Mouse (Mus musculus) stomach, embryonic 15.5 days (tissue): ENCODE data around the gene Kif6. TPM values are rescaled to one million over a fixed set of nuclear protein-coding genes. Genes with fewer than 3 reads are reported as not detected.

Experiments used
- ATAC-seq: fragments of 200-750 bp; cut with Nextera tagmentation; 2 replicates; pipeline ENCODE4 v1.8.0; 2017; ENCODE audit warnings: low read depth, moderate number of reproducible peaks, moderate TSS enrichment; ENCODE audit not compliant: insufficient read depth, low FRiP score
- H3K27ac ChIP-seq: fragments of 300-500 bp; sonication (generic); 2 replicates; pipeline ENCODE4 v1.5.1; 2015; ENCODE audit warnings: mild to moderate bottlenecking, inconsistent platforms
- H3K27me3 ChIP-seq: fragments of 300-500 bp; sonication (generic); replicated peaks from 2 replicates; pipeline ENCODE4 v1.6.1; 2015; ENCODE audit warnings: inconsistent platforms
- H3K36me3 ChIP-seq: fragments of 300-500 bp; sonication (generic); 2 replicates; pipeline ENCODE4 v1.6.1; 2015; ENCODE audit warnings: inconsistent platforms
- H3K4me1 ChIP-seq: fragments of 300-500 bp; sonication (generic); 2 replicates; pipeline ENCODE4 v1.6.1; 2015; ENCODE audit warnings: inconsistent platforms
- H3K4me2 ChIP-seq: fragments of 300-500 bp; sonication (generic); 2 replicates; pipeline ENCODE4 v1.6.1; 2015; ENCODE audit warnings: mild to moderate bottlenecking, inconsistent platforms
- H3K4me3 ChIP-seq: fragments of 300-500 bp; sonication (generic); replicated peaks from 2 replicates; pipeline ENCODE4 v1.5.1; 2015; ENCODE audit warnings: inconsistent platforms
- H3K9ac ChIP-seq: fragments of 300-500 bp; sonication (generic); 2 replicates; pipeline ENCODE4 v1.6.1; 2015; ENCODE audit warnings: inconsistent platforms
- H3K9me3 ChIP-seq: fragments of 300-500 bp; sonication (generic); 2 replicates; pipeline ENCODE4 v1.6.1; 2016; ENCODE audit warnings: inconsistent platforms
- WGBS: fragments of 180-500 bp; shearing (Covaris S2); methylation state at CpG from one replicate; pipeline ENCODE4 v1.1.7; 2015; 5-methylcytosine and 5-hydroxymethylcytosine counted together
- polyA plus RNA-seq: library from polyadenylated mRNA; unstranded; fragments of >200 nt; fragmentation: Nextera tagmentation; extraction: Ambion mirVana; gene quantifications from 2 replicates; pipeline ENCODE4 v1.2.1, GENCODE M21; 2015

Kif6 gene
- polyA plus RNA-seq, 1 experiment from 2014 or later: 1.9 TPM

DNA sequence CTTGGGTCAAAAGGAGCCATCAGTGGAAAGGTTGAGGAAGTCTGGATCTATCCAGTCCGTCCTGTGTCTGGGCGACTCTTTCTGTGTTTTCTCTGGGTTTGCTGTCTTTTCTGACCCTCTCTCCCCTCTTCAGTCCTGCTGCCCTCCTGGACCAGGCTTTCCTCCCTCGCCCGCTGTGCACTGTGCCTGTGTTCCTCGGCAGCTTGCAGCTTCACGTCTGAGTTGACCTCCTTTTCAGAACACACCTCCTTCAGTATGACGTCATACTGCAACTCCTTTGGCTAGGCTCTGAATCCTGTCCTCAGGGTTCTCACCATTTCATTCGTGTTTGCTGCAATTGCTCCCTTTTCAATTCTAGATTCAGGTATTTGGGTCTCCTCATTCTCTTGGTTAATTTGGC lies 18.1 kb downstream of the Kif6 start:
- H3K27me3 ChIP-seq: no peaks in the 10 kb centered on the region
- H3K4me2 ChIP-seq: no peak overlapping the region
- no peak overlapping the region for H3K27ac ChIP-seq
- no peaks in the 10 kb centered on the region for H3K9me3 ChIP-seq
- no peaks in the 10 kb centered on the region for H3K36me3 ChIP-seq
- H3K4me3 ChIP-seq: no peak overlapping the region
- no peak for ATAC-seq
- WGBS: 47% methylated on average over 8 of the region's 8 CpGs
- no peak overlapping the region for H3K9ac ChIP-seq
- no peaks in the 10 kb centered on the region for H3K4me1 ChIP-seq

DNA sequence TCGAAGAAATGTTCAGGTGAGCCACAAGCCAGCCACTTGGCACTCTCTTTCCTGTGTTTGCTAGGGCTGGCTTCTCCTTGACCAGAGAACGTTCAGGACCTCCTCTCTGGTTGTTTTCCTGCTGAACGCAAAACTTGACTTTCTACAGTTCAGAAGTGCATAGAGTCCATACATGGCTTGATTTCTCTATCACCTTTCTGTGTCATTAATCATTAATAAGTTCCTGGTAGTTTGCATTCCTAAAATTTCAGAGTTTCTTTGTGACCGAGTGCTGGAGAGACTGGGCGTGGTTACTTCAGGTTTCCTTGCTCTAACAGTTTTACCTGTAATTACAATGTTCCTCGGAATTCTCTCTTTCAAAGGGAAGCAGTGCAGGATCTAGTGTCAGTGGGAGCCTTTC lies 27.0 kb downstream of the Kif6 start:
- no peak for ATAC-seq
- H3K4me2 ChIP-seq: no peak overlapping the region

DNA sequence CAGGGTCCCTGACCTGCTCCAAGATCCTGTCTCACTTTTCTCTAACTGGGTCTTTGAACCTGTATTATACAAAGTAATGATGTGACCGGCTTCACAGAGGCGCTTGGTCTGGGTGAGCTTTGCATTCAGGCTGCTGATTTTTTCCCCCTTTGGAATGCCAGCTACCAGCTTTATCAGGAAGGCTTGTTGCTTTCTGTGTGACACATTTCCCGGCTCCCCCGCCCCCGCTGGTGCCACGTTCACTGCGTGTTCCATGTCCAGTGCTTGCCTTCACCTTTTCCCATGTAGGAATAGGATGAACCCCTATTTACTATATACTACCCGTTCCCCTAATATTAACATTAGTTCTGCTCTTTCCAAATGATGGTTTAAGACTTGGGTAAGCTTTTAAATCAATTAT lies 27.4 kb downstream of the Kif6 start:
- Histone ChIP-seq H3K4me2 (no peak overlapping the region), H3K9me3 (no peaks in the 10 kb centered on the region), H3K27me3 (no peaks in the 10 kb centered on the region), H3K4me3 (no peak overlapping the region), H3K9ac (no peak overlapping the region), H3K4me1 (no peaks in the 10 kb centered on the region), H3K27ac (no peak overlapping the region), H3K36me3 (no peaks in the 10 kb centered on the region)
- 80% methylated on average over 8 of the region's 8 CpGs for WGBS
- ATAC-seq: no peak

More for the DNA sequence above, 27.0 kb downstream of the Kif6 start:
- WGBS: 68% methylated on average over 6 of the region's 6 CpGs
- H3K36me3 ChIP-seq: no peaks in the 10 kb centered on the region
- no peaks in the 10 kb centered on the region for H3K4me1 ChIP-seq
- no peak overlapping the region for H3K27ac ChIP-seq
- H3K4me3 ChIP-seq: no peak overlapping the region
- H3K27me3 ChIP-seq: no peaks in the 10 kb centered on the region
- no peak overlapping the region for H3K9ac ChIP-seq
- no peaks in the 10 kb centered on the region for H3K9me3 ChIP-seq

DNA sequence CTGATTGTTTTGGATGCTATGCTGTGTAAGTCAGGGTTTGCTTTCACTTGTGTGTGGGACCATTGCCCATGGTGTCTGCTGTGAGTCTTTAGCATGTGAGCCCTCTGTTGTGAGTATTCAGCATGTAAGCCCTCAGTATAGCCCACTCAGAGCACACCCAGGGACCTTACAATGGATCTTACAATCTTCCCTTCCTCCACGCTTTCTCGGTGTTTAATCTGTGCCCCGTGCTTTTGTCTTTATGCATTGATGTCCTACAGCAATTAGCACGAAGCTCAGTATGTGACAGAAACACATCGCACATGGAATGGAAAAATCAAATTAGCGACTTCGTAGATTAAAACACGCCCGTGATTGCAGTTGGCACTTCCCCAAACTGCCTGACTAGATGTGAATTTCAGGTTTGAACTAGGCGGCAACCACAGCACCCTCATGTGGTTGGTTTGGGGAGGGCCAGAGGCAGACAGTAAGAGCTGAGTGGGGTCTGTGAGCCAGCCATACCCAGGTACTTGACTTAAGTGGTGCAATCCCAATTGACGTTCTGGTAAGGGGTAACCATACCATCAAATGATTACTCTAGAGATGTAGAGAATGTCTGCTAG lies 28.1 kb downstream of the Kif6 start:
- WGBS: 90% methylated on average over 11 of the region's 11 CpGs
- Histone ChIP-seq H3K9me3 (no peaks in the 10 kb centered on the region), H3K36me3 (no peaks in the 10 kb centered on the region), H3K9ac (no peak overlapping the region), H3K27ac (no peak overlapping the region), H3K27me3 (no peaks in the 10 kb centered on the region), H3K4me2 (no peak overlapping the region), H3K4me1 (no peaks in the 10 kb centered on the region), H3K4me3 (no peak overlapping the region)
- ATAC-seq: no peak

DNA sequence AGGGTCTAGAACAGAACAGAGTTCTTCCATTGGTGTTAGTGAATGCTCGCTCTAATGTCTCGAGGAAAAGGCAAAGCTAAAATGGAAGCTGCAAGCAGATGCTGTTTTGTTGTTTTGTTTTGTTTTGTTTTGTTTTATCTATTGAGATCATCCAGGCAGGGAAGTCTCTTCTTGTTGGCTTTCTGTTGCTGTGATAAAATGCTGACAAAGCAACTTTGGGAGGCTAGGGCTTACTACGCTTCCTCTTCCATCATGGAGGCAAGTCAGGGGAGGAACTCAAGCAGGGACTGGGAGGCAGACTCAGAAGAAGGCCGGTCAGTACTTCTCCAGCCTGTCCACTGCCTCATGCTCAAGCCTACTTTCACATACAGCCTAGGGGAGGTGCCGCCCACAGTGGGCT lies 31.3 kb downstream of the Kif6 start:
- WGBS: 90% methylated on average over 5 of the region's 5 CpGs
- no peak for ATAC-seq

DNA sequence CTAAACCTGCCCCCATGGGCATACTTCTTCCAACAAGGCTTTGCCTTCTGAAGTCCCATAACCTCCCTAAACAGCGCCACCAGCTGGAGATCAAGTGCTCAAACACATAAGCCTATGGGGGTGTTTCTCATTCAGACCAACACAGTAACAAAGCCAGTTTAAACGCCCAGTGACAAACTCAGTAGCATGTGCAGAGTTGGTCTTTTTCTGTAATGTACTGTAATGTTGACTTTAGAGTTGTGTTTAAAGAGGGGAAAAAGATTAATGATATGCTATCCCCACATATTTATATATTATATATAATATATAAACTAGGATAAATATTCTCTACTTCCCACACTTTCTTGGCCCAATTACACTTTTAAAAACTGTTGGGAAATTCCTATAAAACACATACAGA lies 34.0 kb downstream of the Kif6 start:
- H3K9ac ChIP-seq: no peak overlapping the region

More for the DNA sequence above, 31.3 kb downstream of the Kif6 start:
- Histone ChIP-seq H3K4me1 (no peaks in the 10 kb centered on the region), H3K9me3 (no peaks in the 10 kb centered on the region), H3K9ac (no peak overlapping the region), H3K27ac (no peak overlapping the region), H3K4me2 (no peak overlapping the region), H3K27me3 (no peaks in the 10 kb centered on the region), H3K4me3 (no peak overlapping the region), H3K36me3 (no peaks in the 10 kb centered on the region)

DNA sequence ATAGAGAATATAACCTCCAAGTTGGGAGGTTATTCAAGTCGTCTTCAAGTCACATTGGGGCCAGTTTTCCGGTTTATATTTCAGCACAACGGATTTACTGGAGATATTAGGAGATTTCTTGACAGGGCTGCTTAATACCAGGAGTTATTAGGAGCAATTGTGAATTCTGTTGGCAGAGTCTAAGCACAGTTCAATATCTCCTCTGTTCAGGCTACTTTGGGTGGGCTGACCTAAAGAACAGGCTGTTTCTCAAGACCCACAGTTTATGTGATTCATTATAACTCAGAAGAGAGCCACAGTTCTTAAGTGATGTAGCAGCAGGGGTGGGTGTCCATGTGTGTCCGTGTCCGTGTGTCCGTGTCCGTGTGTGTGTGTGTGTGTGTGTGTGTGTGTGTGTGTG lies 34.5 kb downstream of the Kif6 start:
- 0 out of 2 replicates have a peak overlapping the region, but pooled peaks have one; percentile 16 for H3K27ac ChIP-seq

More for the DNA sequence above, 34.0 kb downstream of the Kif6 start:
- no peak for ATAC-seq
- H3K27me3 ChIP-seq: no peaks in the 10 kb centered on the region
- H3K27ac ChIP-seq: no peak overlapping the region; the same call in 1 of the 2 replicates
- no peaks in the 10 kb centered on the region for H3K4me1 ChIP-seq
- H3K36me3 ChIP-seq: no peaks in the 10 kb centered on the region
- H3K4me3 ChIP-seq: no peak overlapping the region
- H3K4me2 ChIP-seq: no peak overlapping the region
- WGBS: 70% methylated on average over 2 of the region's 2 CpGs
- no peaks in the 10 kb centered on the region for H3K9me3 ChIP-seq

DNA sequence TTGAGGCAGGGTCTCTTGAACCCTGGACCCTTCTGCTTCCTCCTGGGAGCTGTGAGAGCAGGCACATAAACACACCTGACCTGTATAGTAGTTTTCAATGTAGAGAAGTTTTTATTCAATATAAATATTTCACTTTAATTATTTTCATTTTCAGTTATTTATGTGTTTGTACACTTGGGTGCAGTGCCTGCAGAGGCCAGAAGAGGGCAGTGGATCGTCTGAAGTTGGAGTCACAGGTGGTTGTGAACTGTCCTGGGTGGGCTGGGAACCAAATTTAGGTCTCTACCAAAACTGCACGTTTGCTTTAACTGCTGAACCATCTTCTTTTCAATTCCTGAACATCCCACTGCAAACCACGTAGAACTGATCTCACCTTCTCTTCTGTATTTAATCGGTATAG lies 35.4 kb downstream of the Kif6 start:
- no peak overlapping the region for H3K4me3 ChIP-seq
- WGBS: 87% methylated on average over 4 of the region's 4 CpGs
- H3K27me3 ChIP-seq: no peaks in the 10 kb centered on the region
- H3K4me1 ChIP-seq: no peaks in the 10 kb centered on the region
- no peak overlapping the region for H3K4me2 ChIP-seq
- H3K9ac ChIP-seq: no peak overlapping the region
- H3K9me3 ChIP-seq: no peaks in the 10 kb centered on the region
- H3K36me3 ChIP-seq: no peaks in the 10 kb centered on the region
- no peak for ATAC-seq
- H3K27ac ChIP-seq: no peak overlapping the region

More for the DNA sequence above, 34.5 kb downstream of the Kif6 start:
- WGBS: 53% methylated on average over 7 of the region's 7 CpGs
- H3K4me3 ChIP-seq: no peak overlapping the region
- no peak overlapping the region for H3K4me2 ChIP-seq
- no peaks in the 10 kb centered on the region for H3K36me3 ChIP-seq
- H3K9me3 ChIP-seq: no peaks in the 10 kb centered on the region
- no peak overlapping the region for H3K9ac ChIP-seq
- no peak for ATAC-seq
- no peaks in the 10 kb centered on the region for H3K27me3 ChIP-seq
- no peaks in the 10 kb centered on the region for H3K4me1 ChIP-seq

DNA sequence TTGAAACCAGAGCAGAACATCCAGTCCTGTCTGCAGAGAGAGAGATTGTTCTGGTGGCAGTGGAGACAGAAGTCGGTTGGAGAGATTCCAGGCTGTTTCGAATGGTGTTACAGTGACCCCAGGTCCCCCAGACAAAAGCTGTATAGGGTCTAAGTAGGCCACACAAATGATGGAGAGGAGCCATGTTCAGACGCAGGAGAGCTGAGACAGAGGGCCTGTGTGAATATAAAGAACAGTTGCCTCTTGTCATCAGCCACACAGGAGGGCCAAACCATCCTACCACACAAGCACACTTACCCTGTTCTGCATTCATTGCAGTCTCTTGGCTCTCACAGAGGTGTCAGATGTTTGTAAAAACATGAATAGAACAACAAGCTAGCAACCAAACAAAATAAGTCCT lies 37.4 kb downstream of the Kif6 start:
- no peak overlapping the region for H3K9ac ChIP-seq
- H3K4me1 ChIP-seq: no peaks in the 10 kb centered on the region
- H3K9me3 ChIP-seq: no peaks in the 10 kb centered on the region
- no peak for ATAC-seq
- 53% methylated on average over 3 of the region's 3 CpGs for WGBS
- no peaks in the 10 kb centered on the region for H3K27me3 ChIP-seq
- no peaks in the 10 kb centered on the region for H3K36me3 ChIP-seq
- no peak overlapping the region for H3K4me3 ChIP-seq
- no peak overlapping the region for H3K27ac ChIP-seq
- H3K4me2 ChIP-seq: no peak overlapping the region

DNA sequence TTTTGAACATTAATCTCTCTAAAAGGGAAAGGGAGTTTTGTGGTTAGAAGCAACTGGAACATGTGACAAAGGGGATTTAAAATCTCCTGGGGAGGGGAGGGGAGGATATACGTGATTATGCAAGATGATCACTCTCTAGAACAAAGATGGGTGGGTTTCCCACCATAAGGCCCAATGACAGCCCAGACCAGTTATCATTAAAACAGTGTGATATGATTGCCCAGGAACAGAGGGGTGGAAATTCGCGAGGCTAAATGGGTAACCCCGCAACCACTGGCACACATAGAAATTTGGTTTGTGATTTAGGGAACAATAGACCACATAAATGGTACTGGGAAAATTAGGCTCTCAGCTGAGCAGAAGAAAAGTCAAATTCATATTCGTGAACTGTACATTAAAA lies 37.9 kb downstream of the Kif6 start:
- Histone ChIP-seq H3K4me3 (no peak overlapping the region), H3K36me3 (no peaks in the 10 kb centered on the region), H3K27me3 (no peaks in the 10 kb centered on the region), H3K4me1 (no peaks in the 10 kb centered on the region), H3K9ac (no peak overlapping the region), H3K27ac (no peak overlapping the region), H3K4me2 (no peak overlapping the region), H3K9me3 (no peaks in the 10 kb centered on the region)
- 79% methylated on average over 5 of the region's 5 CpGs for WGBS
- ATAC-seq: no peak

DNA sequence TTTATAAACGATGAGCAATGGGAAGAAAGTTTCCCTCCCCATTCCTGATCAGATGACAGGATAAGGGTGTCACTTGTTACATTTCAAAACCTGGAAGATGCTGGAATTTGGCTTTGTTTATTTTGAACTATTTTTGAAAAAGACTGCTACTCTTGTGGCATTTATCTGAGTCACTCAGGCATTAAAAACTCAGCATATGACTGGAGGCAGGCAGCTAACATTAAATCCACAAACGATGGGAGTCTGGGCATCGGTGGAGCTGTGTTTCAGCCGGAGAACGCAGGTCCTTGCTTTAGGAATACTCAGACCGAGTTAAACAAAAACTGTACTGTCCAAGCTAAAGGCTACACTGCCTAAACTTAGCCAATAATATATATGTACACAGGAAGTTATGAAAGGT lies 46.7 kb downstream of the Kif6 start:
- Histone ChIP-seq H3K36me3 (no peaks in the 10 kb centered on the region), H3K9me3 (no peaks in the 10 kb centered on the region), H3K27me3 (no peaks in the 10 kb centered on the region), H3K4me2 (no peak overlapping the region), H3K4me3 (no peak overlapping the region), H3K27ac (no peak overlapping the region), H3K9ac (no peak overlapping the region), H3K4me1 (no peaks in the 10 kb centered on the region)
- ATAC-seq: no peak
- 41% methylated on average over 6 of the region's 6 CpGs for WGBS

DNA sequence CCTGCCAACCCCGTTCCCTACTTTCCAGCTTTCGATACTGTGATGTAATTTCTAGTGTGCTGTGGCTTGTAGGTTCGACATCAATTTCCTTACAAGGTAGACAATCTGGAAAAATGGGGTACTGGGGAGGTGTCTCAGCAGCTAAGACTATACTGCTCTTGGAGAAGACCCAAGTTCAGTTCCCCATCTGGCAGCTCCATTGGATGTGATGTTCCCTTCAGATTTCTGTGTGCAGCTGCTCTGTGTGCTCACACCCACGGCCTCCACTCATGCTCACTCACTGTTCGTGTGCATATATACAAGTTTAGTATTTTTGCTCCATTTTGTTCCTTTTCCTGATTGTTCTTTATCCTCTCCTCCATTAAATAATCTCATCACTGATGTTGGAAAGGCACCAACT lies 51.8 kb downstream of the Kif6 start:
- Histone ChIP-seq H3K27me3 (no peaks in the 10 kb centered on the region), H3K4me3 (no peak overlapping the region), H3K27ac (no peak overlapping the region), H3K4me2 (no peak overlapping the region), H3K4me1 (no peaks in the 10 kb centered on the region), H3K9ac (no peak overlapping the region), H3K36me3 (no peaks in the 10 kb centered on the region), H3K9me3 (no peaks in the 10 kb centered on the region)
- ATAC-seq: no peak
- 89% methylated on average over 5 of the region's 5 CpGs for WGBS

DNA sequence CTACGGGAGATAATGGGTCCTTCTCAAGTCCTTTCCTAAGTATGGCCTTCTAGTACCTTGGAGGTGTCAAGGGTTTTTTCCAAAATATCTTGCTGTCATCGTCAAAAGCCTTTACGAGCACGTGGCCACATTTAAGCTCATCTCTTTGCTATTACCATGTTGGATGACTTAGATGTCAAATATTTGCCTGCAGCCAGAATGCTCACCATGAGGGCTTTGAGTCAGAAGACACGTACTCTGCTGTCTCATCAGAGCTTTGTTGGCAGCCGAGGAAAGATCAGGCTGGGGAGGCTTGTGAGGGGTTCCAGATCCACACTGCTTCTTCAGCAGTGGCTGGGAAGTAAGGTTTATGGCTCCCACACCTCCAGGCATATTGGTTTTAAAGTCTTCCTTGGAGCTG lies 53.4 kb downstream of the Kif6 start:
- Histone ChIP-seq H3K4me3 (no peak overlapping the region), H3K27me3 (no peaks in the 10 kb centered on the region), H3K9ac (no peak overlapping the region), H3K4me2 (no peak overlapping the region), H3K4me1 (no peaks in the 10 kb centered on the region), H3K27ac (no peak overlapping the region), H3K9me3 (no peaks in the 10 kb centered on the region), H3K36me3 (no peaks in the 10 kb centered on the region)
- WGBS: 84% methylated on average over 6 of the region's 6 CpGs
- ATAC-seq: no peak
